Mouse (Mus musculus) MEL (cell line): ENCODE results near the gene Haus7.

Source experiments
- CTCF ChIP-seq, 3 experiments: IDR thresholded peaks in 2 of 3; conservative IDR thresholded peaks in 1 of 3; 2 replicates each; pipeline ENCODE4 v1.5.1; 2011 to 2012; ENCODE audit warnings: low read length in 3 of 3, low read depth in 2 of 3, mild to moderate bottlenecking in 2 of 3, improper control_type of control experiment in 1 of 3, inconsistent platforms in 1 of 3, mixed read lengths in 1 of 3, moderate library complexity in 1 of 3; ENCODE audit not compliant: control insufficient read depth in 1 of 3, insufficient read depth in 1 of 3, poor library complexity in 1 of 3, severe bottlenecking in 1 of 3
- EP300 ChIP-seq, 2 experiments: IDR thresholded peaks; 2 replicates each; pipeline ENCODE4 v1.6.1; 2011; ENCODE audit warnings: improper control_type of control experiment in 2 of 2, low read length in 2 of 2, low read depth in 1 of 2, mild to moderate bottlenecking in 1 of 2
- GABPA ChIP-seq: IDR thresholded peaks from 2 replicates; pipeline ENCODE4 v1.6.1; 2012; ENCODE audit warnings: low read depth, mild to moderate bottlenecking, inconsistent platforms, low read length, improper control_type of control experiment, moderate library complexity
- MYB ChIP-seq: IDR thresholded peaks from 2 replicates; pipeline ENCODE4 v1.6.1; 2011; ENCODE audit warnings: mild to moderate bottlenecking, low read depth, low read length, improper control_type of control experiment
- POLR2A ChIP-seq, 2 experiments: IDR thresholded peaks; 2 replicates each; pipeline ENCODE4 v1.6.1; 2011 to 2012; ENCODE audit warnings: low read length in 2 of 2, mild to moderate bottlenecking in 2 of 2, control low read depth in 1 of 2, improper control_type of control experiment in 1 of 2, low read depth in 1 of 2, moderate library complexity in 1 of 2; ENCODE audit not compliant: control insufficient read depth in 1 of 2, insufficient read depth in 1 of 2, poor library complexity in 1 of 2
- TAL1 ChIP-seq: IDR thresholded peaks from 2 replicates; pipeline ENCODE4 v1.6.1; 2012; ENCODE audit warnings: mild to moderate bottlenecking, inconsistent platforms, low read length, moderate library complexity, mixed read lengths
- USF1 ChIP-seq: IDR thresholded peaks from 2 replicates; pipeline ENCODE4 v1.6.1; 2014; ENCODE audit warnings: low read depth, mild to moderate bottlenecking, inconsistent platforms, low read length, improper control_type of control experiment, moderate library complexity
- ZKSCAN1 ChIP-seq: IDR thresholded peaks from 2 replicates; pipeline ENCODE4 v1.6.1; 2012; ENCODE audit warnings: low read depth, mild to moderate bottlenecking, inconsistent platforms, low read length, improper control_type of control experiment, moderate library complexity

DNA sequence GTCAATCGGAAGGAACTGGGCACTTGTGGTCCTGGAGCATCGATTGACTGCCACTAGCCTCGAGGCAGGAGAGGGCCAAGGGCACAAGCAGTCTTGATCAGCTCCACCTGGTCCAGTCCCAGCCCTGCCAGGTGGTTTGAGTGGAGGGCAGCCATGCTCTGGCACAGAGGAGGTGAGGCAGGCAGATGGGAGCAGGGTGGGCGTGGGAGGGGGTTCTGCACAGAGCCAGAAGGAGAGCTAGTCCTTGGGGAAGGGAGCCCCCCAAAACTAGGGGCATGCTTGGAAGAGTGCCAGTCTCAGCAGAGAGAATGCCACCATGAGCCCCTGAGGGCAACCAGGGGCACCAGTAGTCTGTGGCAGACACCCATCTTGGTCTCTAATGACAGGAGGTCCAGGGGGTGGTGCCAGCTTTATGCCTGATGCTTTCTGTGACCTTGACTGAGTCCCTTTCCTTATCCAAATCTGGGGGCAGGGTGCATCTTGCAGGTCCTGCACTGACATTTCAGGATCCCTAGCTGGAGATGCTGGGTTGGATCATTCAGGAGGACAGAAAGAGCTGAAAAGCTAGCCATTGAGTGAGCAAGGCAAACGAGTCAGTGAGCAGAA, 46.4 kb upstream of the Haus7 start:
- TF ChIP-seq CTCF (IDR thresholded peaks at IDR 0.05 in 2 of 3, conservative IDR thresholded peaks at IDR 0.05 in 1 of 3; ENCODE audit: control insufficient read depth in 1 of 3, insufficient read depth in 1 of 3, low read depth in 2 of 3, low read length in 3 of 3, poor library complexity in 1 of 3, severe bottlenecking in 1 of 3) = no peak
- no peak for TF ChIP-seq ZKSCAN1
- TF ChIP-seq GABPA = no peak
- no peak for TF ChIP-seq MYB
- no peak for TF ChIP-seq TAL1
- no peak for TF ChIP-seq POLR2A (IDR thresholded peaks at IDR 0.05; ENCODE audit: control insufficient read depth in 1 of 2, insufficient read depth in 1 of 2, low read depth in 1 of 2, low read length in 2 of 2, poor library complexity in 1 of 2)
- no peak for TF ChIP-seq EP300 (IDR thresholded peaks at IDR 0.05; ENCODE audit: low read depth in 1 of 2, low read length in 2 of 2)
- TF ChIP-seq USF1 = no peak
